Mouse (Mus musculus): ENCODE measurements around the gene Nr1d2.
"Not testable (repeated sequence)": the region's sequence is repeated elsewhere in the genome, so short reads cannot be mapped to it uniquely, and the experiment has no call there.

The Nr1d2 gene

DNA sequence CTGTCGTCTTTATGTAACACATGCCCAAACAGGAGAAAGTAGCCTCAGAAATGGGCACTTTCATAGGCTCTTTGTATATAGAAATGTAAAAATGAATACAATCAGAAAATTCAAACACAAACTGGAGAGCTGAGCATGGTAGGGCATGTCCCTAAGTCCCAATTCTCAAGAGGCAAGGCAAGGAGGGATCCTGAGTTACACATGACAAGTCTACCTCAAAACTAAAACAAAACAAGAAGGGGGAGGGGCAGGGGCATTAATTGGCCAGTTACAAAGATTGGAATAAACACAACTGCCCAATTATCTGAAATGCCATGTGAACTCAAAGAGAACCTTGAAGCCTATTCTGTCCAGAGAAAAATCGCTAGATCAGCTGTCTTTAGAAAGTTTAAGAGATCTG, 5.9 kb downstream of the Nr1d2 start:
- DNase-seq (ENCODE audit: low spot score in 2 of 2), result no peak

DNA sequence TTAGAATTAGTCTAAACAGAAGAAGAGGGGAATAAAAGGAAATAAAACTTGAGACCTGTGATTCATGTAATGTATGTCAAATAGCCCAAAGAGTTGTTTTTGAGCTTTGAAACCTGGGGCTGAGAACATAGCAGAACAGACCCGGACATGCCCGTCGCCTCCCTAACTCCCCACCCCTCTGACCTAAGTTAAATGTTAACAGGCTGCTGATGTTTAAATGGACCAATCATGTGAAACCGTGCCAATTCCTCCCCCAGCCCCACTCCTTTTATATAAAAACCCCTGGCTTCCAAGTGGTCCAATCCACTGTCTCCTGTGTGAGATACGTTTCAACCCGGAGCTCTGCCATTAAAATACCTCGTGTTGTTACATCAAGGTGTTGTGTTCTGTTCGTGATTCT, 7.1 kb downstream of the Nr1d2 start:
- not testable (repeated sequence) for DNase-seq (ENCODE audit: low spot score in 2 of 2)

DNA sequence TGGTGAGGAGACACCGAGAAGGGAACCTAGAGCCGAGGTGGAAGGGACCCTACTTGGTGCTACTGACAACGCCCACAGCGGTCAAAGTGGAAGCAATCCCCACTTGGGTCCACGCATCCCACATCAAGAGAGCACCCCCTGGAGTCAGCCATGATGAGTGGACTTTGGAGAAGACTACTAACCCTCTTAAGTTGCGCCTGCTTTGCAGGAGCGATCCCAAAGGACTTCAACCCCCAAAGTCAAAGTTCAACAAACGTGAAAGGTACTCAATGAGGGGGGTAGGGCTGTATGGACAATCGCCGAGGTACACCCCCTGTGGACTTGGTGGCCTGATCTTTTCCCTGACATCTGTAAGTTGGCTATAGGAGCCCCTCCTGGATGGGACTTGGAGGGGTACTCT, 9.2 kb downstream of the Nr1d2 start:
- DNase-seq (ENCODE audit: low spot score in 2 of 2), result not testable (repeated sequence)

DNA sequence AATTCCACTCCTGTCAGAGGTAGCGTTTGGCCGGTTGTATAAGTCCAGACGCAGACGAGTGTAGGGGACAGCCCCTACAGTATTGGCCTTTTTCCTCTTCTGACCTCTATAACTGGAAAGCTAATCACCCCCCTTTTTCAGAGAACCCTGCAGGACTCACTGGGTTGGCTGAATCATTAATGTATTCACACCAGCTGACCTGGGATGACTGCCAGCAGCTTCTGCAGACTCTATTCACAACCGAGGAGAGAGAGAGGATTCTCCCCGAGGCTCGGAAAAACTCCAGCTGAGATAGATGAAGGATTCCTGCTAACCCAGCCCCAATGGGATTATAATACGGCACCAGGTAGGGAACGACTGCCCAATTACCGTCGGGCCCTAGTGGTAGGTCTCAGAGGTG, 12.7 kb downstream of the Nr1d2 start:
- DNase-seq (ENCODE audit: low spot score in 2 of 2), result peak in 1 of 2 experiments; percentile 10

DNA sequence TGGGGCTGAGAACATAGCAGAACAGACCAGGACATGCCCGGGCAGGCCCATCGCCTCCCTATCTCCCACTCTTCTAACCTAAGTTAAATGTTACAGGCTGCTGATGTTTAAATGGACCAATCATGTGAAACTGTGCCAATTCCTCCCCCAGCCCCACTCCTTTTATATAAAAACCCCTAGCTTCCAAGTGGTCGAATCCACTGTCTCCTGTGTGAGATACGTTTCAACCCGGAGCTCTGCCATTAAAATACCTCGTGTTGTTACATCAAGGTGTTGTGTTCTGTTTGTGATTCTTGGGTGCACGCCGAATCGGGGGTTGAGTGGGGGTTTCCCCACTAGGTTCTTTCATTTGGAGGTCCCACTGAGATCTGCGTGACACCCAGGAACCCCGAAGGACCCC, 13.5 kb downstream of the Nr1d2 start:
- not testable (repeated sequence) for DNase-seq (ENCODE audit: low spot score in 2 of 2)

DNA sequence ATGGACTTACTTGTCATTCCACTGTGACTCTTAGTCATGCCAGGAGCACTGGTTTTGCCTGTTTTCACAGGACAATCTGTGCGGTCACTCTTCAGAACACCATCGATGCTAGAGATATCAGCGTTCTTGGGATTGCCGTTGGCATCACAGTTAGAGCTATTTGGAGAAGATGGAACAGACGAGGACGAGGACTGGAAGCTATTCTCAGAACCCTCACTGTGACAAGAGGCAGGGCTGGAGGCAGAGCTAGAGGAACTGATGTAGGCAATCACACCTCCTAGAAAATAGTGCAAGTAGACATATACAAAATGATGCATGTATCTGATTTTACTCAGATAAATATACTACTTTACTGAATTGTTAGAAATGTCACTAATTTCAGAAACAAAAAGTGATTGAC, 16.9 kb downstream of the Nr1d2 start:
- DNase-seq (ENCODE audit: low spot score in 2 of 2), result no peak

DNA sequence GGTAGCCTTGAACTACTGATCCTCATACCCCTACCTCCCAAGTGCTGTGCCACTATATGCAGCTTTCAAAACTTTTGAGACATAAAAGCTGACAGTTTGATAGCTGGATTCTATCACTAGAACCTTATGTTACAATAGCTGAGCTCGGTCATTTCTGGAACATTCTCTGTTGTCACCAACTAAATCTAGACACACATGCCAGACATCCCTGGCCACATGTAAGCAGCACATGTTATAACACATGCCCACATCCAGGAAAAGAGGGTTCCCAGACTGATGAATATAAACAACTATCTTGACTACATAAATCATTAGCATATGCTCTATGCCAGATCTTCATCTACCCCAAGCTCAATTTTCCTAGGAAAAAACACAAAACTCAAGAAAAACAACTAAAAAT, 21.8 kb downstream of the Nr1d2 start:
- no peak for DNase-seq (ENCODE audit: low spot score in 2 of 2)

DNA sequence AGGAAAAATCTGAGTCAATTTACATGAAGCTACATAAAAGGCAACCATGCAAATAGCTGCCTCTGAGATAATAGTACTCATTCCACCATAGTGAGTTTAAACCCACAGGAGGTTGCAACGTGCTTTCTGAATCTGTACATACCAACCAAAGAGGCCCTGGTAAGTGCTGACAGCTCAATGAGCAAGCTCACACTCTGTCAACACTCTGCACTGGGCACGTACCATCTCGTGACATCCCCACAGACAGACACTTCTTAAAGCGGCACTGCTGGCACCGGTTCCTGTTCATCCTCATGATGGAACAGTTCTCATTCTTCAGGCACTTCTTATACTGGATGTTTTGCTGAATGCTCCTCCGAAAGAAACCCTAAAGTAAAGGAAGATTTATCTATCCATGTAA, 22.5 kb downstream of the Nr1d2 start:
- DNase-seq (ENCODE audit: low spot score in 2 of 2), result no peak

DNA sequence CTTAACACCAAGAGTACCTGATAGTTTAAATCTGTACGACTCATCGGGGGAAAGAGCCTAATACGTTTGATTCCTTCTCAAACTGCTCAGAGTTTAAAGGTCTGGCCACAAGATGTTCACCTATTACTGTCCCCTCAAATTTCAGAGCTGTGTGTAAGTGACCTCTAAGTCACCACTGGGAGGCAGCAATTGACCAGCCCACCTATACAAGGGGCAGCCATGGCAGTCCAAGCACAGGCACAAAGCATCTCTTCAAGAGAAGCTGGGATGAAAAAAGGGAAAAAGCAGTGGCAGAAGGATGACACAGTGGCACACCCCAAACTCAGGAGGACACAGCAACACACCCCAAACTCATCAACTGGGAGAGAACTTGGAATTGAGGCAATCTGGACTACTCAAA, 28.1 kb downstream of the Nr1d2 start:
- peak in 1 of 2 experiments; percentile 13 for DNase-seq (ENCODE audit: low spot score in 2 of 2)

DNA sequence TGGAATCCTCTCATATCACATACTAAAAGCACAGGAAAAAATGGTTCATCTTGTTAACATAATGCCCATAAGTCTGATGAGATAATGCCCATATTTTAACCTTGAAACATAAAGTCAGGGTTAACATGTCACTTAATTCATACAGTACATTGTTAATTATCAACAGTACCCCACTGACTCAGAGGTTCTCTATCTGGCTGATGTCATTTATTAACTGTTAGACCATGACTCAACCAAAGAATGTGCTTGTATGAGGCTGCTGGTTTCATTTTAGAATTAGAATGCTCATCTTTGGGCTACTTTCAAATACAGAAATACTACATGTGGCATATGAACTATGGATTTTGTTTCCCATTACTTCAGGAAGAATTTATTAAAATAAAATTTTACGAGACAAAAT, 34.6 kb downstream of the Nr1d2 start:
- DNase-seq (ENCODE audit: low spot score in 2 of 2), result not testable (repeated sequence)

DNA sequence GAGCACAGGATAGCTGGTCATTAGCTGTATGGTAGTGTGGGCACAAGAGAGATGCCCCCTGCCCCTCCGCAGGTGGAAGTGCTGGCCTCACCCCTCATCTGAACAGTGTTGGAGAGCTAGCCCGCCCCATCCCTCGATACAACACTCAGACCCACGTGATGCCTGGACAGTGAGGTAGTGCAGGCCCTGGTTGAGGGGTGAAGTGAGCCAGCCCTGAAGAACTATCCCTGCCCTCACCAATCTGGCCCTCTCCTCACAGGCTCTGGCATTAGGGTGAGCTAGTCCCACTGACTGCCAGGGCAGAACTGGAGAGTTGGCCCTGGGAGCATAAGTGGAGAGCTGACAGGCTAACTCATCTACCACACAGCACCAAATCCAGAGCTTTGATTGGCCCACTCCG, 37.5 kb downstream of the Nr1d2 start:
- no peak for DNase-seq (ENCODE audit: low spot score in 2 of 2)

DNA sequence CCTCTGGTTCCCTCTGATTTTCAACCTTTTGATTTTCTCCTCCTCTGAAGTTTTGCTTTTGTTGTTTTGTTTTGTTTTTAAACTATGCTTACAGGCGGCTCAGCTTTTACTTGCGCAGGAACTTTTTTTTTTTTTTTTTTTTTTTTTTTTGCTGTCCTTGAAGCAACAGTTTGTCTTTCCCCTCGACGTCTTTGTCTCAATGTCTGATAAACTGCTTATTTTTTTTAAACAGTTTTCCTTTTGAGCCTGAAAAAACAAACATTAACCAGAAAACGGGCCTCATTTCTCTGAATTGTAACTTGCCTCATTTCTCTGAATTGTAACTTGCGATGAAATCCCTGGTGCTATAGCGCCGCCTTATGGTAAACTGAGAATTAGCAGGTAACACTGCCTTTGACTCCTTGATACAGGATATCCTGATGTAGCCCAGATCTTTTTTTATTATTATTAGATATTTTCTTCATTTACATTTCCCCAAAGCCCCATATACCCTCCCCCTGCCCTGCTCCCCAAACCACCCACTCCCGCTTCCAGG, 52.0 kb downstream of the Nr1d2 start:
- peak; percentile 47 to 57 for DNase-seq (ENCODE audit: low spot score in 2 of 2)

DNA sequence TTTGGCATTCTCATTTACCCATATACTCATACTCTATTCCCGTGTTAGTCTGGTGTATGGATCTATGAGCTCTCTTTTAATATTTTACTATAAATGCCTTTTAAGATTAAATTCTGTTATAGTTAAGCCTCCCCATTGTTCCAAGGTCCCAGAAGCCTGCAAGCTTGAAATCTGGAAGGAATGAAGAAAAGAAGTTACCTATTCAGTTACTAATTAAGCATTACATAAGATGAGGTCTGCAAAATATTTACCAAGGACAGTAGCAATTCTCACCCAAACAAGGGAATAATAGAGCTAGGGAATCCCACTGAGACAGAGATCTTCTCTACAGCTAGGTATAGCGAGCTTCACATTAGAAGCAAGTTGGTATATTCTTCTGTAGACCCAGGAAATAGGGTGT, 61.4 kb downstream of the Nr1d2 start:
- DNase-seq (ENCODE audit: low spot score in 2 of 2), result not testable (repeated sequence)

DNA sequence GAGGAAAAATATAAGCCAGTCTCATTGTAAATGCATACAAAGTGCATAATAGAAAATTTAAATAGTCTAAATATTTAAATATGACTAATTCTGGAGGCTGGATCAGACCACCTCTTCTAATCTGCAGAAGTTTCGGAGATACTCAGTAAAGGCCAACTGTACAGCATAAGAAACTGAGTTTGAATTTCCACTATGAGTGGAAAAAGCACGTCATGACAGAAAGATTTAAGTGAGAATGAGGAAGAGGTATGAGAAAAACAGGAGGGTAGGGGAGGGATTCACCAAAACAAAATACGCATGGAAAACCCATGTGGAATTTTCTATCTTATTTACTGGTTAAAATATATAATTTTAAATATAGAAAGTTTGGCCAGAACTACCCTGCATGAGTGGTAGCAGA, 71.3 kb downstream of the Nr1d2 start:
- no peak for DNase-seq (ENCODE audit: low spot score in 2 of 2)

DNA sequence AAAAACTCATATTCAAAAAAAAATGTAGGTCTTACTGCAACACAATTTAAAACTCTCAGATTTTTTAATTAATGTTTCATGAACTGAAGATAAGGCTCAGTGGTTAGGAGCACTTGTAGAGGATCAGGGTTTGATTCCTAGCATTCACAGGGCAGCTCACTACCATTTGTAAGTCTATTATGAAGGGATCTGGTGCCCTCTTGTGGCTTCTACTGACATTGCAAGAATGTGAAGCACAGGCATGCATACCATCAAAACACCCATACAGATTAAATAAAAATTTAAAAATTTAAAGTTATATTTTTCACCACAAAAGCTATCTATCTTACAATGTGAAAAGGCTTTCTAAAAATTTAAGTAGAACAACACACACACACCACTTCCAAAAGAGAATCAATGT, 71.9 kb downstream of the Nr1d2 start:
- peak in 1 of 2 experiments; percentile 14 for DNase-seq (ENCODE audit: low spot score in 2 of 2)
